In the genomic region with DNA sequence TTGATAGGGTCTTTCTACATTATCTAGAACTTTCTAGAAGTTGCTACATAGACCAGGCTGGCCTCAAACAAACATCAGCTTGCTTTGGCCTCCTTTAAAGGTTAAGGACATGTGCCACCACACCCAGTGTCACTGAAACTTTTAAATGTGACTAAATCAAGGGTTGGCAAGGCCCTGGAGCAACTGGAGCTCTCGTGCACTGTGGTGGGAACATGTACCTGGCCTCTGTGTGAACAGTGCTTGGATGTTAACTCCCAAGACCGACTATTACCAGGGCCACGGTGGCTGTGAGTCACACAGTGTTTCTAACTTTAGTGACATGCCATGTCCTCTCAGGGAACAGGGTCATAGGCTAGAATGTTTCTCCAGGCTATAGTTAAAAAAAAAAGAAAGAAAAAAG, we compare ENCODE assay signal across 13 mouse cellular contexts. TPM values are rescaled to one million over a fixed set of nuclear protein-coding genes. Genes with fewer than 3 reads are reported as not detected.
"Had no signal": no experiment of that assay in that cellular context is flagged by ENCODE, and none has a peak within 500 bp of the region (broad histone marks: within the 10 kb centered on the region; RNA-seq: fewer than 3 reads in every experiment).

No protein-coding gene starts in this region.

- DNase-seq: liver, postnatal 0 days; lung, adult 2 months; lung, postnatal 14 days; lung, postnatal 36 days; retina, postnatal 1 day; right cerebral cortex, adult 18-20 months; right cerebral cortex, postnatal 25 days; right cerebral cortex, postnatal 4 days; spleen, adult 18-20 months; thymus, adult 18-20 months; thymus, postnatal 14 days; thymus, postnatal 36 days had no signal

RNA-seq across cellular contexts. Expression of gene Stra6, which starts 46.6 kb away (rescaled TPM):
- total RNA-seq: megakaryocyte progenitor cell, adult 5-6 weeks had no signal
